Mouse (Mus musculus): Measurements from ENCODE around the gene Gm815. TPM values are rescaled to one million over a fixed set of nuclear protein-coding genes. Genes with fewer than 3 reads are reported as not detected.

Gene Gm815
- polyA plus RNA-seq, 1 experiment: not detected

GRCm38 (mm10) chr19:26853701-26854282 is 31.9 kb upstream of the Gm815 start:
- no peak overlapping the region for H3K4me3 ChIP-seq
- H3K27me3 ChIP-seq (ENCODE audit: control insufficient read depth, insufficient read depth, insufficient read length): no peaks in the 10 kb centered on the region
- H3K36me3 ChIP-seq (ENCODE audit: control insufficient read depth, insufficient read depth): no peaks in the 10 kb centered on the region
- H3K79me2 ChIP-seq (ENCODE audit: control insufficient read depth, insufficient read depth): no peaks in the 10 kb centered on the region
- no peak overlapping the region for H3ac ChIP-seq (ENCODE audit: control insufficient read depth, insufficient read length)
- TF ChIP-seq USF1 (IDR thresholded peaks at IDR 0.05; ENCODE audit: low read depth): no peak
- no peak for TF ChIP-seq CEBPB (IDR thresholded peaks at IDR 0.05; ENCODE audit: insufficient read depth, poor library complexity, severe bottlenecking)
- no peak for TF ChIP-seq POLR2AphosphoS2 (IDR thresholded peaks at IDR 0.05; ENCODE audit: insufficient read length, low read depth)
- no peak for TF ChIP-seq TCF12 (IDR thresholded peaks at IDR 0.05; ENCODE audit: insufficient read depth, poor library complexity, severe bottlenecking)
- H3K4me2 ChIP-seq (ENCODE audit: low read depth): no peak overlapping the region

DNA sequence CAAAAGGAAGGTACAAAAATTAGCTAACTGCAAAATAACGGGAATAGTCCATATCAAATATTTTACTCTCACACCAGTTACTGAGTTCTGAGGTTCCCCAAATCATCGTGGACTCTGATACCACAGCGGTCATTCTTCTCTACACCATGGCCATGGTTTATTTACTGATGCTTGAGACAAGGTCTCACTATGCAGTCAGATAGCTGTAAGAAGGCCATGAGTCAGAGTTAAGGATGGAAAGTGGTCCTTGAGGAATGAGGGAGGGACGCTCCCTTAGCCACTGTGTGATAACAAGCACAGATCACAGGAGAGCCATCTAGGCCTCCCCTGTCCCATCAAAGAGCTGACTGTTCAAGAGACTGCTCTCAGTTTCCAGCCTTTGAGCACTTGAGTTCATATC is 31.0 kb upstream of the Gm815 start:
- Histone ChIP-seq H3K36me3 (ENCODE audit: control insufficient read depth, insufficient read depth) (no peaks in the 10 kb centered on the region), H3K4me3 (no peak overlapping the region), H3K27me3 (ENCODE audit: control insufficient read depth, insufficient read depth, insufficient read length) (no peaks in the 10 kb centered on the region), H3ac (ENCODE audit: control insufficient read depth, insufficient read length) (no peak overlapping the region), H3K79me2 (ENCODE audit: control insufficient read depth, insufficient read depth) (no peaks in the 10 kb centered on the region), H3K4me2 (ENCODE audit: low read depth) (no peak overlapping the region)
- TF ChIP-seq MYOD1 (IDR thresholded peaks at IDR 0.05; ENCODE audit: control insufficient read depth in 1 of 3, insufficient read length in 2 of 3, low read depth in 2 of 3) (no peak), REST (IDR thresholded peaks at IDR 0.05; ENCODE audit: insufficient read depth, insufficient read length) (no peak), E2F4 (IDR thresholded peaks at IDR 0.05; ENCODE audit: insufficient read depth) (no peak), SRF (IDR thresholded peaks at IDR 0.05; ENCODE audit: control insufficient read depth, insufficient read length, low read depth) (no peak)

- no peak overlapping the region for H3K4me3 ChIP-seq
- no peaks in the 10 kb centered on the region for H3K36me3 ChIP-seq (ENCODE audit: control insufficient read depth, insufficient read depth)
- no peak for TF ChIP-seq CEBPB (IDR thresholded peaks at IDR 0.05; ENCODE audit: insufficient read depth, poor library complexity, severe bottlenecking)
- no peak for TF ChIP-seq E2F4 (IDR thresholded peaks at IDR 0.05; ENCODE audit: insufficient read depth)
- no peak for TF ChIP-seq MYOG (IDR thresholded peaks at IDR 0.05; ENCODE audit: control insufficient read depth in 1 of 3, insufficient read depth in 1 of 3, insufficient read length in 2 of 3, low read depth in 2 of 3)
- TF ChIP-seq SRF (IDR thresholded peaks at IDR 0.05; ENCODE audit: control insufficient read depth, insufficient read length, low read depth): no peak
- TF ChIP-seq TCF12 (IDR thresholded peaks at IDR 0.05; ENCODE audit: insufficient read depth, poor library complexity, severe bottlenecking): no peak
- TF ChIP-seq USF1 (IDR thresholded peaks at IDR 0.05; ENCODE audit: low read depth): no peak
- no peak for TF ChIP-seq POLR2AphosphoS2 (IDR thresholded peaks at IDR 0.05; ENCODE audit: insufficient read length, low read depth)
- TF ChIP-seq REST (IDR thresholded peaks at IDR 0.05; ENCODE audit: insufficient read depth, insufficient read length): no peak
- TF ChIP-seq POLR2A (IDR thresholded peaks at IDR 0.05; ENCODE audit: insufficient read length, low read depth): no peak
- TF ChIP-seq MAX (IDR thresholded peaks at IDR 0.05; ENCODE audit: low read depth): no peak
- no peak for TF ChIP-seq TCF3 (IDR thresholded peaks at IDR 0.05; ENCODE audit: insufficient read length, low read depth)
- no peak for TF ChIP-seq MYOD1 (IDR thresholded peaks at IDR 0.05; ENCODE audit: control insufficient read depth in 1 of 3, insufficient read length in 2 of 3, low read depth in 2 of 3)
- no peaks in the 10 kb centered on the region for H3K79me2 ChIP-seq (ENCODE audit: control insufficient read depth, insufficient read depth)
- H3K27me3 ChIP-seq (ENCODE audit: control insufficient read depth, insufficient read depth, insufficient read length): no peaks in the 10 kb centered on the region
- H3K4me2 ChIP-seq (ENCODE audit: low read depth): no peak overlapping the region
- H3ac ChIP-seq (ENCODE audit: control insufficient read depth, insufficient read length): no peak overlapping the region
These were observed 30.5 kb upstream of the Gm815 start for GRCm38 (mm10) chr19:26855152-26855551.

DNA sequence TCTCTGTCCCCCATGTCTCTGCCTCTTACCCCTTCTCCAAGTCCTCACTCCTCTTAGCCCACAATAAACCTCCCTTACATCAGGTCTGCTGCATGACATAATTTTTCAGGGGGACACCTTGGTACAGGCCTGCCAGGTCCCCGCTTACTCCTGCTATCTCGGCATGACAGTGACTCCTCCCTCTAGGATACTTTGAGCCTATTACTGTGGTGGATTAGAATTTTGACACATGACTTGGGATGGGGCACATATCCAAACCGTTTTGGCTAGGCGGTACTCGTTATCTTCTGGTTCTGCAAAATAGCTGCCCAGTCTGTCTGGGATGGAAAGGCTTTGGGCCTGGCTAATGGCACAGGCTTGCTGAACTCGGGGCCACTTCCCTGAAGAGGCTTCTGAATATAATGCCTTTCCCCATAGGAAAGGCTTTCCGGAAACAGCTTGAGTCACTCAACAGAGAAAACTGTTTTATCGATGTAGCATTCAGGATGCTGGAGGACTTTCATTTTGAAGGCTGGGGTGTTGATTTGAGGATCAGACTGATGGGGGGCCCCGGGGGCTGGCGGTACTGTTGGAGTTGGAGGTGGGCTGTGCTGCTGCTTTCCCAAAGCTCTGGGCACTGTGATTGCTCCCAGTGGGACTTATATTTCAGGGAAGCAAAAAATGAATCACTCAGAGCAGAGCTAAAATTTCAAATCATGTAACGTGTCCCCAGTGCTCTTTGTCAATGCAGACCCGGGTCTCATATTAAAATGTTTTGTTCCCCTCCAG is 27.1 kb upstream of the Gm815 start:
- TF ChIP-seq POLR2AphosphoS2 (IDR thresholded peaks at IDR 0.05; ENCODE audit: insufficient read length, low read depth) (no peak), E2F4 (IDR thresholded peaks at IDR 0.05; ENCODE audit: insufficient read depth) (no peak), USF1 (IDR thresholded peaks at IDR 0.05; ENCODE audit: low read depth) (no peak), MYOG (IDR thresholded peaks at IDR 0.05; ENCODE audit: control insufficient read depth in 1 of 3, insufficient read depth in 1 of 3, insufficient read length in 2 of 3, low read depth in 2 of 3) (no peak), TCF12 (IDR thresholded peaks at IDR 0.05; ENCODE audit: insufficient read depth, poor library complexity, severe bottlenecking) (no peak), POLR2A (IDR thresholded peaks at IDR 0.05; ENCODE audit: insufficient read length, low read depth) (no peak), TCF3 (IDR thresholded peaks at IDR 0.05; ENCODE audit: insufficient read length, low read depth) (no peak), REST (IDR thresholded peaks at IDR 0.05; ENCODE audit: insufficient read depth, insufficient read length) (no peak), CEBPB (IDR thresholded peaks at IDR 0.05; ENCODE audit: insufficient read depth, poor library complexity, severe bottlenecking) (no peak), MAX (IDR thresholded peaks at IDR 0.05; ENCODE audit: low read depth) (no peak)
- H3K4me2 ChIP-seq (ENCODE audit: low read depth): no peak overlapping the region
- H3K4me3 ChIP-seq: no peak overlapping the region
- H3ac ChIP-seq (ENCODE audit: control insufficient read depth, insufficient read length): no peak overlapping the region
- no peaks in the 10 kb centered on the region for H3K79me2 ChIP-seq (ENCODE audit: control insufficient read depth, insufficient read depth)
- no peaks in the 10 kb centered on the region for H3K36me3 ChIP-seq (ENCODE audit: control insufficient read depth, insufficient read depth)
- no peaks in the 10 kb centered on the region for H3K27me3 ChIP-seq (ENCODE audit: control insufficient read depth, insufficient read depth, insufficient read length)

GRCm38 (mm10) chr19:26859195-26859570 is 26.5 kb upstream of the Gm815 start:
- TF ChIP-seq MYOD1 (IDR thresholded peaks at IDR 0.05; ENCODE audit: control insufficient read depth in 1 of 3, insufficient read length in 2 of 3, low read depth in 2 of 3): no peak
- TF ChIP-seq MAX (IDR thresholded peaks at IDR 0.05; ENCODE audit: low read depth): no peak
- no peak for TF ChIP-seq SRF (IDR thresholded peaks at IDR 0.05; ENCODE audit: control insufficient read depth, insufficient read length, low read depth)
- no peak for TF ChIP-seq POLR2AphosphoS2 (IDR thresholded peaks at IDR 0.05; ENCODE audit: insufficient read length, low read depth)
- no peak for TF ChIP-seq REST (IDR thresholded peaks at IDR 0.05; ENCODE audit: insufficient read depth, insufficient read length)
- TF ChIP-seq POLR2A (IDR thresholded peaks at IDR 0.05; ENCODE audit: insufficient read length, low read depth): no peak
- no peak for TF ChIP-seq CEBPB (IDR thresholded peaks at IDR 0.05; ENCODE audit: insufficient read depth, poor library complexity, severe bottlenecking)
- TF ChIP-seq TCF3 (IDR thresholded peaks at IDR 0.05; ENCODE audit: insufficient read length, low read depth): no peak
- TF ChIP-seq E2F4 (IDR thresholded peaks at IDR 0.05; ENCODE audit: insufficient read depth): no peak
- no peak for TF ChIP-seq TCF12 (IDR thresholded peaks at IDR 0.05; ENCODE audit: insufficient read depth, poor library complexity, severe bottlenecking)
- TF ChIP-seq USF1 (IDR thresholded peaks at IDR 0.05; ENCODE audit: low read depth): no peak
- TF ChIP-seq MYOG (IDR thresholded peaks at IDR 0.05; ENCODE audit: control insufficient read depth in 1 of 3, insufficient read depth in 1 of 3, insufficient read length in 2 of 3, low read depth in 2 of 3): no peak
- H3K79me2 ChIP-seq (ENCODE audit: control insufficient read depth, insufficient read depth): no peaks in the 10 kb centered on the region
- no peak overlapping the region for H3K4me3 ChIP-seq
- no peaks in the 10 kb centered on the region for H3K27me3 ChIP-seq (ENCODE audit: control insufficient read depth, insufficient read depth, insufficient read length)
- H3K36me3 ChIP-seq (ENCODE audit: control insufficient read depth, insufficient read depth): no peaks in the 10 kb centered on the region
- no peak overlapping the region for H3ac ChIP-seq (ENCODE audit: control insufficient read depth, insufficient read length)
- H3K4me2 ChIP-seq (ENCODE audit: low read depth): no peak overlapping the region
